Mouse (Mus musculus) embryonic facial prominence, embryonic 10.5 days (tissue): ENCODE data around the gene Rbm42. TPM values are rescaled to one million over a fixed set of nuclear protein-coding genes. Genes with fewer than 3 reads are reported as not detected.

ENCODE experiments used
- DNase-seq: peaks from one replicate; pipeline ENCODE4 v3.0.0-alpha.2; 2017; ENCODE audit warnings: low spot score
- H3K27ac ChIP-seq: fragments of 300-500 bp; sonication (generic); replicated peaks from 2 replicates; pipeline ENCODE4 v1.5.1; 2016; ENCODE audit warnings: mild to moderate bottlenecking
- H3K27me3 ChIP-seq: fragments of 300-500 bp; sonication (generic); replicated peaks from 2 replicates; pipeline ENCODE4 v1.6.1; 2016; ENCODE audit warnings: low read depth, mild to moderate bottlenecking; ENCODE audit not compliant: poor library complexity, severe bottlenecking
- H3K36me3 ChIP-seq: fragments of 300-500 bp; sonication (generic); replicated peaks from 2 replicates; pipeline ENCODE4 v1.6.1; 2016; ENCODE audit warnings: mild to moderate bottlenecking, moderate library complexity
- H3K4me1 ChIP-seq: fragments of 300-500 bp; sonication (generic); 2 replicates; pipeline ENCODE4 v1.6.1; 2016
- H3K4me3 ChIP-seq: fragments of 300-500 bp; sonication (generic); 2 replicates; pipeline ENCODE4 v1.5.1; 2016; ENCODE audit warnings: mild to moderate bottlenecking, moderate library complexity
- H3K9me3 ChIP-seq: fragments of 300-500 bp; sonication (generic); 2 replicates; pipeline ENCODE4 v1.6.1; 2016; ENCODE audit warnings: mild to moderate bottlenecking
- WGBS: fragments of 180-500 bp; shearing (Covaris S2); methylation state at CpG from one replicate; pipeline ENCODE4 v1.1.7; 2016; 5-methylcytosine and 5-hydroxymethylcytosine counted together
- polyA plus RNA-seq: library from polyadenylated mRNA; unstranded; fragments of >200 nt; fragmentation: Nextera tagmentation; extraction: Ambion mirVana; gene quantifications from 2 replicates; pipeline ENCODE4 v1.2.1, GENCODE M21; 2016

Rbm42 gene
- polyA plus RNA-seq, 1 experiment from 2014 or later = 134 TPM

DNA sequence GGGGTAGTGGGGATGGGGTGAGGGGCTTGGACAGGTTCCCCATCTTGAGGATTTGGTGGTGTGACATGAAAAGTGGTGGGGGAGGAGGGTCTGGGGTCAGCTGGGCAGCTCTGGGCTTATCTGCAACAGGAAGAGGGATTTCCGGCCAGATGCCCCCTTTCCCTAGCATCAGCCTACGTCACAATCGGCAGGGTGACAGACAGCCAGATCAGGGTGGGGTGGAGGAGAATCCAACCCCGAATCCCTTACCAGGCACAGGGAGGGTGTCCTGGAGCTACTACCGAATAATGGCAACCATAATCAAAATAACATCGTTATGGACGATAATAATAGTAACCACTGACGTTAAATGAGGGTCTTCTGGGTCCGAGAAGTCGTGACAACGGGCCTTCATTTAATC is 13.7 kb downstream of the Rbm42 start:
- DNase-seq = peak; percentile 14
- Histone ChIP-seq H3K4me3 (peak overlapping the region; percentile 25), H3K4me1 (peaks cover 38% of the 10 kb centered on the region), H3K27ac (no peak overlapping the region), H3K9me3 (no peaks in the 10 kb centered on the region), H3K27me3 (peaks cover 58% of the 10 kb centered on the region), H3K36me3 (peaks cover 16% of the 10 kb centered on the region)
- 25% methylated on average over 11 of the region's 11 CpGs for WGBS

DNA sequence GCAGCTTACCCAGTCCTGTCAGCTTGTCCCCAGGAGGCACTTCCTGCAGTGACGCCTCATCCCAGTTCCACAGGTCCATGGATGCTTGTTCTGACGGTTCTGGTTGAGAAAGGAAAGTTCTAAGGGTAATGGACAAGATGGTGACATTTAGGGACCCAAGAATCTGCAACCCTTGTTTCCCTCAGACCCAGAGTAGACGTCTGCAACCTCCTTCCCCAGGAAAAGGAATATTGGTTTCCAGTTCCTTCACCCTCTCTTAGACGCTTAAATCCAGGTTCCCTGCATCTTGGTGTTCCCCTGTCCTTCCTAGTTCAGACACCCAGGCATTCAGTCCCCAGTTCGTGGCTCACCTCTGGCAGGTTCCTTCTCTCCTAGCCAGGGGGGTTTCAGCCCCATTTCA is 14.4 kb downstream of the Rbm42 start, which contains the start of gene Etv2:
Gene Etv2, minus strand, starts transcription at position 101 of the 400 bp plus-strand sequence.
- Histone ChIP-seq H3K27me3 (peaks cover 65% of the 10 kb centered on the region), H3K27ac (no peak within 1 kb of the TSS; the same call in 1 of the 2 replicates), H3K9me3 (no peaks in the 10 kb centered on the region), H3K4me1 (peaks cover 38% of the 10 kb centered on the region), H3K4me3 (peak within 1 kb of the TSS; percentile 43), H3K36me3 (peaks cover 10% of the 10 kb centered on the region)
- DNase-seq = no peak
- 4% methylated on average over 5 of the region's 5 CpGs for WGBS

DNA sequence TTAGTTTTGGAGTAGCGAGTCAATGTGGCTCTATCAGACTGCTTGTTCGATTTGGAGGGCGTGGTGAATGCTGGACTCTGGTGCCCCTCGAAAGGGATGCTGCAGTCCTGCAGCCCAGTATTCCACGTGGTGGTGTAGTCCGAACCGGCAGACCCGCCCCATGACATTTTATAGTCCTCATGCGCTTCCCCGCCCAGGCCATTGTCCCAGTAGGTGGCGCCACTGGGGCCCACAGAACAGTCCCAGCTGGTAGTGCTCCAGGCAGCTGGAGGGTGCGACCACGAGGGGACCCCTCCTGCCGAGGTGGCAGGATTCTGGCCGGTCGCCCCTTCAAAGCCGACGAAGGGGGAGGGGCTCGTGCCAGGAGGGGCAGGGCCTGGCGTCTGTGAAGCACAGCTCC is 15.5 kb downstream of the Rbm42 start:
- Histone ChIP-seq H3K9me3 (no peaks in the 10 kb centered on the region), H3K27ac (no peak overlapping the region; the same call in 1 of the 2 replicates), H3K36me3 (no peaks in the 10 kb centered on the region), H3K4me3 (peak overlapping the region; percentile 43), H3K27me3 (peaks cover 73% of the 10 kb centered on the region), H3K4me1 (peaks cover 37% of the 10 kb centered on the region)
- under 1% methylated on average over 20 of the region's 20 CpGs for WGBS
- peak; percentile 82 for DNase-seq

DNA sequence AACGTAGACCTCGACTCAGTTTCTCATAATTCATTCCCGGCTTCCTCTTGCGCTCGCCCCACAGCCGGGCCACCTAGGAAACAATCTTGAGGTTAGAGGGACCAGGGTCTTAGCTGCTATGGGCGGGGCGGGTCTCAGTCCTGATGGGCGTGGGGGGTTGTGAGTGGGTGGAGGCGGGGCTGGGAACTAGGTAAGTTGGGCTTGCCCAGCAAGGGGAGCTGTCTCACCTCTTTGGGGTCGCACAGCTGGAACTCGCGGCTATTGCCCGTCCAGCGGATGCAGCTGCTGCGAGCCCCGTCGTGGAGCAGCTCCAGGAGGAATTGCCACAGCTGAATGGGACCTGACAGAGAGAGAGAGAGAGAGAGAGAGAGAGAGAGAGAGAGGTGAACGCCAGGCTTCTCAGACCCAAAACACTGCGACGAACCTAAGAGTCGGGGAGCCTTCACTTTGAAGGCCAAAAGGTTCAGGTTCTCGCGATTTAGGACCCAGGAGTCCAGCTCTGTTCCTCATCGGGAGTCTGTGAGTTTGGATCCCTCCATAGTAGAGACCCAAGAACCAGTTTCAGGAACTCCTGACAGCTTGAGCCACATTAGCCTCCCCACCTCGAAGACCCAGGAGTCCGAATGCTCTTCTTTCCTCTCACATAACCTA is 16.2 kb downstream of the Rbm42 start:
- Histone ChIP-seq H3K4me3 (peak overlapping the region; percentile 43), H3K9me3 (no peaks in the 10 kb centered on the region), H3K27ac (no peak overlapping the region), H3K27me3 (peaks cover 73% of the 10 kb centered on the region), H3K36me3 (no peaks in the 10 kb centered on the region), H3K4me1 (peaks cover 30% of the 10 kb centered on the region)
- 7% methylated on average over 27 of the region's 27 CpGs for WGBS
- DNase-seq = peak; percentile 42

GRCm38 (mm10) chr7:30629013-30629412 is 21.1 kb downstream of the Rbm42 start:
- Histone ChIP-seq H3K27ac (no peak overlapping the region), H3K27me3 (peaks cover 41% of the 10 kb centered on the region), H3K36me3 (peaks cover 6% of the 10 kb centered on the region), H3K4me1 (peaks cover 15% of the 10 kb centered on the region), H3K9me3 (no peaks in the 10 kb centered on the region), H3K4me3 (no peak overlapping the region)
- no peak for DNase-seq

DNA sequence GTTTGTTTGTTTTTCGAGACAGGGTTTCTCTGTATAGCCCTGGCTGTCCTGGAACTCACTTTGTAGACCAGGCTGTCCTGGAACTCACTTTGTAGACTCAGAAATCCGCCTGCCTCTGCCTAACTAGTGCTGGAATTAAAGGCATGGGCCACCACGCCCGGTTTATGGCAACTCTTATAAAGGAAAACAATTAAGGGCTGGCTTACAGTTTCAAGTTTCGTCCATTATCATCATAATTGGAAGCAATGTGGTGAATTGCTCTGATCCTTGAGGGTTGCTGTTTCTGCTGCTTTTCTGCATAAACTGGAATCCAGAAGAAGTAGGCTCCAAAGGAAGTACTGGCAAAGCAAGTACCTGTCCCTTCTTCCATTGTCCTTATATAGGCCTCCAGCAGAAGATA is 23.5 kb downstream of the Rbm42 start:
- no peaks in the 10 kb centered on the region for H3K9me3 ChIP-seq
- DNase-seq = no peak
- 81% methylated on average over 5 of the region's 5 CpGs for WGBS
- peaks cover 29% of the 10 kb centered on the region for H3K36me3 ChIP-seq
- no peak overlapping the region for H3K27ac ChIP-seq
- peaks cover 10% of the 10 kb centered on the region for H3K4me1 ChIP-seq
- no peak overlapping the region; the same call in 1 of the 2 replicates for H3K4me3 ChIP-seq
- peaks cover 17% of the 10 kb centered on the region for H3K27me3 ChIP-seq

- Histone ChIP-seq H3K4me1 (peaks cover 10% of the 10 kb centered on the region), H3K36me3 (peaks cover 38% of the 10 kb centered on the region), H3K4me3 (peak within 1 kb of the TSS; percentile 92), H3K27ac (peak within 1 kb of the TSS; percentile 88), H3K27me3 (peaks cover 8% of the 10 kb centered on the region), H3K9me3 (no peaks in the 10 kb centered on the region)
- WGBS = 2% methylated on average over 44 of the region's 44 CpGs
- peak; percentile 93 for DNase-seq
Observed at GRCm38 (mm10) chr7:30625530-30626384, 24.4 kb downstream of the Rbm42 start, which contains the start of gene Cox6b1. TSS of gene Cox6b1 (minus strand) at chr7:30626151.

GRCm38 (mm10) chr7:30619202-30619601 is 30.9 kb downstream of the Rbm42 start:
- H3K27ac ChIP-seq = no peak overlapping the region
- H3K4me3 ChIP-seq = no peak overlapping the region
- H3K27me3 ChIP-seq = no peaks in the 10 kb centered on the region
- DNase-seq = peak; percentile 40
- WGBS = 91% methylated on average over 3 of the region's 3 CpGs
- H3K36me3 ChIP-seq = peaks cover 91% of the 10 kb centered on the region
- H3K4me1 ChIP-seq = no peaks in the 10 kb centered on the region
- H3K9me3 ChIP-seq = 0 out of 2 replicates have a peak, but pooled peaks cover 2% of the 10 kb centered on the region

- no peak for DNase-seq
- Histone ChIP-seq H3K27ac (no peak overlapping the region), H3K36me3 (peaks cover 85% of the 10 kb centered on the region), H3K4me1 (no peaks in the 10 kb centered on the region), H3K4me3 (no peak overlapping the region), H3K27me3 (no peaks in the 10 kb centered on the region), H3K9me3 (0 out of 2 replicates have a peak, but pooled peaks cover 2% of the 10 kb centered on the region)
- WGBS = 93% methylated on average over 9 of the region's 9 CpGs
Observed at GRCm38 (mm10) chr7:30618658-30619057, 31.5 kb downstream of the Rbm42 start.

- Histone ChIP-seq H3K9me3 (0 out of 2 replicates have a peak, but pooled peaks cover 2% of the 10 kb centered on the region), H3K4me3 (no peak overlapping the region), H3K27me3 (no peaks in the 10 kb centered on the region), H3K4me1 (no peaks in the 10 kb centered on the region), H3K36me3 (peaks cover 54% of the 10 kb centered on the region), H3K27ac (no peak overlapping the region)
- DNase-seq = no peak
- 64% methylated on average over 5 of the region's 5 CpGs for WGBS
Observed at GRCm38 (mm10) chr7:30615049-30615760, 34.9 kb downstream of the Rbm42 start.

DNA sequence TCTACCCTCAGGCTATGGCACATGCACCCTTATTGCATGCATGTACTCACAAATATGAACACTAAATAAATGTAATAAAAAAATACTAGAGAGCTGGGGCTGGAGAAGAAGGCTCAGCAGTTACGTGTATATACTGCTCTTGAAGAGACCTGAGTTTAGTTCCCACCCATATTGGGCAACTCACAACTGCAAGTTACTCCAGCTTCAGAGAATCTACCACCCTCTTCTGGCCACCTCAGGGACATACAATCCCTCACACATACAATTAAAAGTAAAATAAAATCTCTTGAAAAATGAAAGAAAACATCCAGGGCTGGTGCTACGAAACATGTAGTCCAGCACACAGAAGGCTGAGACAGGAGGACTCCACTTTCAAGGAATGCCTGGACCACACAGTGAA is 35.7 kb downstream of the Rbm42 start:
- DNase-seq = no peak
- Histone ChIP-seq H3K4me1 (no peaks in the 10 kb centered on the region), H3K4me3 (no peak overlapping the region), H3K27me3 (no peaks in the 10 kb centered on the region), H3K9me3 (0 out of 2 replicates have a peak, but pooled peaks cover 2% of the 10 kb centered on the region), H3K27ac (no peak overlapping the region), H3K36me3 (peaks cover 48% of the 10 kb centered on the region)
- WGBS = 78% methylated on average over 2 of the region's 2 CpGs

DNA sequence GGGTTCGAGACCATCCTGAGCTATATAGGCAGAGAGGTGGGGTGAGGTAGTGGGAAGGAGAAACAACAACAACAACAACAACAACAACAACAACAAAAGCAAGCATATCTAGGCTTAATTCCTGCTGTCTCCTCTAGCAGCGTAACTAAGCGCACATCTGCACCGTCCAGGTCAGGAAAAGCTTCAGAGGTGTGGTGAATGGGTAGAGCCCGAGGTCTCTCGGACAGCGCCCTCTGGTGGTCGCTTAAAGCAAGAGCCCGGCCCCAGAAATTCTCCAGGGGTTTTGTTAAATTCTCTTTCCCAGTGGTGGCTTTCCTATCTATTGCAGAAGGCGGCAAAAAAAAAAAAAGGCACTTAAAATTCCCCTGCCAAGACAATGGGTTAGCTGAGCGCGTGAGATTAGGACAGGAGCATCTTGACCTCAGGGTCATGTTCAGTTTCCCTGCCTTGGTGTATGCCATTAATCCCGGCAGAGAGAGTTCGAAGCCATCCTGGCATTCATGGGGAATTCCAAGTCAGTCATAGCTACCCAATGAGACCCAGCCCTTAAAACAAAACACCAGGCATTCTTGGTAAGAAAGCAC is 36.5 kb downstream of the Rbm42 start:
- peak; percentile 71 for DNase-seq
- Histone ChIP-seq H3K36me3 (peaks cover 39% of the 10 kb centered on the region), H3K27me3 (no peaks in the 10 kb centered on the region), H3K4me3 (no peak overlapping the region), H3K27ac (no peak overlapping the region), H3K4me1 (no peaks in the 10 kb centered on the region), H3K9me3 (0 out of 2 replicates have a peak, but pooled peaks cover 2% of the 10 kb centered on the region)
- WGBS = 27% methylated on average over 14 of the region's 14 CpGs
